Mouse (Mus musculus): ENCODE results near the gene Gm10197. TPM values are rescaled to one million over a fixed set of nuclear protein-coding genes. Genes with fewer than 3 reads are reported as not detected.

Gm10197 gene
- total RNA-seq, 2 experiments from 2014 or later: not detected

DNA sequence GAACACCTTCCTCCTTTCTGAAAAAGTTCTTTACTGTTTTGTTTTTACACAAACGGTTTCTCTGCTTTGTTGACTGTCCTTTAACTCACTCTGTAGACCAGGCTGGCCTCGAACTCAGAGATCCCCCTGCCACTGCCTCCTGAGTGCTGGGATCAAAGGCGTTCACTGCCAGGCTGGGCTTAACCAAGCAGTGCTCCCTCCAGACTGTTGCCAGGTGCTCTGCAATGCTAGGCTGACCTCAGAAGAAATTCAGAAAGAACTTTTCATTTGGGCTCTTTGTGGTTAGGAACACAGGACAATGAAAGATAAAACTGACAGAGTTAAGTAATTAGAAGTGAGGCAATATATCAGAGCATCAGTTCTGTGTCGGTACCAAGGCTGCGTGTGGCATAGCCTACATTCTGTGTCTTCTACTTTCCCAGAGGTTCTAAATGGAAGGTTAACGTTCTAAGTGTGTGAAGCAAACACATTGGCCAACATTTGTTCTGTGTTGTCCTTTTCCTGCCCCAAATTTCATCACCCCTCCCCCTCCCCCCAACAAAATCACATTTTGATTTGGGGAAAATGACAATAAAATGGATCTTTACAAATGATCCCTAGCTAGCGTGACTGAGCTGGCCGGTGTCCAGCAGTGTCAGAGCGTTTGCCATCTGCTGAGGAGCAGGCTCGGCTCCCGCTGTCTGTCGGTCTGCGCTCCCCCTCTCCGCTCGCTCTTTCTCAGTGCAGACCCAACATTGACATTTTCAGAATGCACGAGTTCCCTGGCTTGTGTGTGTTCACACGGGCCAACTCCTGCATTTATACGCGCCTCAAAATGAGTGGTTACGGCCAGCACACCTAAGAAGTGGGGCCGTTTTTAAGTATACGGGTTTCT, 12.2 kb downstream of the Gm10197 start:
- DNase-seq: peak; percentile 68

DNA sequence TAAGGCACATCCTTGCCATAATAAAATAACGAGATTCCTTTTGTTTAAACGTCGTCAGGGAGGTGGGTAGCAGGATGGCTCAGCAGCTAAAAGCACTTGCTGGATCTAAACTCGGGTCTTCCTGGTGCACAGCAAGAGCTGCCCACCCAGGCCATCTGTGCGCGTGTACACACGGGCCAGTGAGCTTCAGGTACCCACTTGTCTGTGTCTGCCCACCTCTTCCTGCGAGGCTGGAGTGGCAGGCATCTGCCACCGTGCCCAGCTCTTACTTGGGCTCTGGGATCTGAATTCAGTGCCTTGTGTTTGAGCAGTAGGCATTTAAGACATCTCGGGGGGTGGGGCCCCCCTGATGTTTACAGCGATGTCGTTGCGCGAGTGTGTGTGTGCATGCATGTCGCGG, 16.5 kb downstream of the Gm10197 start:
- DNase-seq: no peak

DNA sequence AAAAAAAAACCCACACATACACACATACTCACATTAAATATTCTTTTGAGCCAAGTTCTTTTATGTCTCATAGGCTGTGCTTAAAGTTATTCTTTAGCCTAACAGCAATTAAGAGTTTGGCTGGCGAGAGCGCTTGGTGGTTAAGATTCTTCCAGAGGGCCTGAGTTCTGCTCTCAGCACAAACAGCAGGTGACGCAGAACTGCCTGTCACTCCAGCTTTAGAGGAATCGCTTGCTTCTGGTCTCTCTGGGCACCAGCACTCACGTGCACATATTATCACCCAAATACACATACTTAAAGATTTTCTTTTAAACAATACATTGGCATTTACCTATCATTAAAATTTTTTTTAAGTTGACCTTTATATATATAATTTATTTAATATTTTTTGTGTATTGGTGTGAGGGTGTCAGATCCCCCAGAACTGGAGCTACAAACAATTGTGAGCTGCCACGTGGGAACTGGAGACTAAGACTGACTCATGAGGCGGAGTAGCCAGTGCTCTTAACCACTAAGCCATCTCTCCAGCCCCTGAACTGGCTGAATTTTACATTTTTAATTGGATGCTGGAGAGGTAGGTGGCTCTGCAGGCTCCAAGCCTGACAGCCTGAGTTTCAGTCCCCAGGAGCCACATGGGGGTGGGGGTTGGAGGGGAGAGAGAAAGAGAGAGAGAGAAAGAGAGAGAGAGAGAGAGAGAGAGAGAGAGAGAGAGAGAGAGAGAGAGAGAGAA, 17.1 kb downstream of the Gm10197 start:
- no peak for DNase-seq

DNA sequence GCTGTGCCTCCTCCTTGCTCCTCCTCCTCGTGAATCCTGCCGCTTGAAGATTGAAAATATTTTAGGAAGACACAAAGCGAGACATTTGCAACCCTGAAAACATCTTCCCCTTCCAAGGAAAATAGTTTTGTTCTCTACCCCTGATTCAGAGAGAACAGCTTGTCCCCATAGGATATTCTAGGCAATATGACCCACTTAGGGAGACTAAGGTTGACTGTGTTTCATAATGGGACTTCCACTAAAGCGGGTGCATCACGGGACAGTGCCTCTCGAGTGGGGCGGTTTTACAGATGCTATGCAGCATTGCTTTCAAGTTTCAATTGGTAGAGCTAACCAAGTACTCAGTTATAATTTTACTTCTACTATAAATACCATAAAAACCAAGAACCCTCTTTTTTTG, 17.7 kb downstream of the Gm10197 start:
- no peak for DNase-seq

DNA sequence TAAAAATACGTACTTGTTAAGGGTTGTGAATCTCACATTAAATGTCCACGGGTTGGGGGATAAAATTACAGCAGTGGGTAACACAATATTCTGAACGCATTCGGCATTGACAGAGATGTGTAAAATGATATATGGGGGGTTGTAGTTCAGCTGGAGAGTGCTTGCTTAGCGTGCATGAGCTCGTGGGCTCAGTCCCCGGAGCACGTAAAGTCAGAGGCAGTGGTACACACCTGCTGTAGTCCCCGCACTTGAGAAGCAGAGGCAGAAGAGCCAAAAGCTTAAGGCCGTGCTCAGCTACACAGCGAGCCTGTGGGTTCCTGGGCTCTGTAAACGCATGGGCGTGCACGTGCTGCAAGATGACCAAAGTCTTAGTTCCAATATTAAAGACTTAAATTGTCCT, 25.8 kb downstream of the Gm10197 start:
- DNase-seq: no peak

GRCm38 (mm10) chr19:53344062-53344461, 27.5 kb downstream of the Gm10197 start:
- DNase-seq: no peak

- DNase-seq: no peak
These were observed 28.2 kb downstream of the Gm10197 start for GRCm38 (mm10) chr19:53343174-53343881.

DNA sequence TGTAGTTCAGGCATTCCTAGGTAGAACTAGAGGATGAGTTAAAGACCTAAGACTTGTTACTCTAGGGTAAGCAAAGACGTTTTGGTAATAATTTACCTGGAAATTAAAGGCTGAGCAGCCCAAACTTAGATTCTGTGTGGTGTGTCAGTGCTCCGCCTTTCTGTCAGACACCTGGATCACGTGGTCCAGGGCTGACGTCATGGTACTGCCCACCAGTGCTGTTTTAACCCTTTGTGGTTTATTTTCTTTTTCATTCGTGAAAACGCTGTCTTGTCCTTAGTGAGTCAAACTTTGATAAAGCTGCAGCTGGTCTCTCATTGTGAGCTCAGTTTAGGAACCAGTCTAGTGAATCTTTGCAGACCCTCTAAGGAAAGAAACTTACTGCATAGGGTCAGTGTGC, 31.1 kb downstream of the Gm10197 start:
- DNase-seq: no peak

DNA sequence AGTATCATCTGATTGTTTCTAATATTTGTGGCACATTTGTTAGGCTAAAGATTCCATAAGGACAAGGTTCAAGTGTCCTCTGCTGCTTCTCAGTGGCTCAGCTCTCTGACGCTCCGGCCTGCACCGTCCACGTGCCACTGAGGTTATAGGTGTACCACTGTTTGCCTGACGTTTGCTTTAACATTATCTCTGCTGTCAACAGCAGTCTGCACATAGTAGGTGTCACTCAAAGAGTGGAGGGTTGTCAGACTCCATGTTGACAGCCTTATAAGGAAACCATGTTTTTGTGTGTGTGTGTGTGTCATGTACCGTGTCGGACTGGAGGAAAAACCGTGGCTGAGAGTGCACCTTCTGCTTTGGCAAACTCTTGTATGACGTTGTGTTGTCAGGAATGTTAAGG, 36.3 kb downstream of the Gm10197 start:
- no peak for DNase-seq

DNA sequence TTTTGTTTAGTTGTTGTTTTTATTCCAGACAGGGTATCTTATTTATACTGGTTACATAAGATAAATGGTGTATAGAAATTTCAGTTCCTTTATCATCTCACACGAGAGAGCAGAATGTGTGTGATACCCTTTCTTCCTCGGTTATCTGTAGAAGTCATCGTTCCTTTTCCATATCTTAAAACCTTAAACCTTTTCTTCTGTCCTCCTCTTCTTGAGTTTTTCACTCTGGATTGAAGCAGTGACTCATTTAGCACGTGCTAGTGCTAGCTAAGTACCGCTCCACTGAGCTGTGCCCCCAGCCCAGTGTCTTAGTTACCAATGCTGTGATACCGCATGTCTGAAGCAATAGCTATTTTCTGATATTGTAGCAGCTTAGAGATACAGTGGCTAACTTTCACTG, 37.8 kb downstream of the Gm10197 start:
- no peak for DNase-seq

DNA sequence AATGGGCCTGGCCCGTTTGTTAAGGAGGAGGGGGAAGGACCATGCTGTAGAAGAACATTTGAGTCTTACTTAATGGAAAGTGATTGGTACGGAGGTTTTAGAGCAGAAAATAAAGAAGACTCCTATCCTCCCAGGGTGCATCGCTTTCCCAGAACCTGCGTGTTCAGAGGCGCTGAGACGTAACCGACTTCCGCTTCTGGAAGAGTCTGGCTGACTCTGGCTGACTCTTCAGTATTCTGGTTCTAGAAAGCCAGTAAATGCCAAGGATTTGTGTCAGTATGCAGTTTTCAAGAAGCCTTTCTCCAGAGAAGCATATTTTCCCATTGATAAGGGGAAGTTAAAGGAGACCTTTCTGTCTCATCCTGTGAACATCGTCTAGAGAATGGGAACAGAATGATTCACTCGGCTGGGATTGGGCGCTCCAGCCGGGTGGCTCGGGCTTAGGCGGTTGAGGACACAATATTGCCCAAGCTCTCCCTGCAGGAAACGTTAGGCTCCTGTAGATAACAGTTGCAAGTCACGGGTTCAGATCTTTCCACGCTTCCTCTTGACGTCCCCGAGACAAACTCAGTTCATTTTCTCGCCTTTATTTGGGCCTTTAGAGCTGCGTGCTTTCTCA, 39.6 kb downstream of the Gm10197 start:
- no peak for DNase-seq

DNA sequence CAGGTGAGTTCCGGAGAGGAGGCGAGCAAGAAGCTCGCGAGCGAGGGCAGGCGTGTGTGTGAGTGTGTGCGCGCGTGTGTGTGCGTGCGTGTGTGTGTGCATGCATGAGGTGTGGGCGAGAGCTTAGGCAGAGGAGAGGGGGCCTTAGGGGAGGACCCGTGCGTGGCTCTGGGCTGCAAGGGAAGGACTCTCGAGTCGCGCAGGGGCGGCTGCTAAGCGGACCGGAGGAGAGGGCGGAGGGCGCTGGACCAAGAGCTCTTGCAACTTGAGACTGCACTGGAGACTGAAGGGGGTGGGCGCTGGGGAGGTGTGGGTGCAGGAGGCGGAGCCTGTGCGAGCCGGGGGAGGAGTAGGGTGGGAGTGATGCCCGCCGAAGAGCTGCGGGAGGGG, 41.6 kb downstream of the Gm10197 start:
- DNase-seq: peak; percentile 72

DNA sequence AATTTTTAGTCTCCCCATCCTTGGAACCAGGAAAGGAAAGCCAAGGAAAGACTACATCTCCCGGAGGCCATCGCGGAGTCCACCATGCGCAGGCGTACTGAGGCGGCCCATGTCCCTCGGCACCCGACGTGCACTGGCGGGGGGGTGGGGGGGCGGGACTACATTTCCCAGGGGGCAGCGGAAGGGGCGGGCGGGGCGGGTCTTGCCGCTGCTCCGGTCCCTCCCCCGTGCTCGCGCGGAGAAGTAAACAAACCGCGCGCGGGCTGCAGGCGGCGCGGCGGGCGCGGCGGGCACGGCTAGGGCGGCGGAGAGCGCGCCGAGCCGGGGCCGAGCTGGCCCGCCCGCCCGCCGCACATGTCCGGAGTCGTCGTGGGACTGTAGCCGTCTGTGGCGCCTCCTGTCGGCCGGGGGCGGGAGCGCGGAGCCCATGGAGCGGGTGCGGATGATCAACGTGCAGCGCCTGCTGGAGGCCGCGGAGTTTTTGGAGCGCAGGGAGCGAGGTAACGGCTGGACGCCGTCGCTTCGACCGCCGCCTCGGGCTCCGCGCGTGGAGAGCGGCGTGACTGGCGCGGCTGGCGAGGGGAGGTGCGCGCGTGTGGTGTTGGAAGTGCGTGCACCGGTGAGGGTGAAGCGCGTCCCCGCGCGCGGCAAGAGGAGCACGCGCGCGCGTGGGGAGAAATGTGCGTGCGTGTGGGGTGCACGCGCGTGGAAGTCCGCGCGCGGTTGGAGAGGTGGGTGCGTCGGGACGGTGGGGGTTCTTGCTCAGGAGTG, 42.2 kb downstream of the Gm10197 start:
- peak; percentile 93 for DNase-seq

DNA sequence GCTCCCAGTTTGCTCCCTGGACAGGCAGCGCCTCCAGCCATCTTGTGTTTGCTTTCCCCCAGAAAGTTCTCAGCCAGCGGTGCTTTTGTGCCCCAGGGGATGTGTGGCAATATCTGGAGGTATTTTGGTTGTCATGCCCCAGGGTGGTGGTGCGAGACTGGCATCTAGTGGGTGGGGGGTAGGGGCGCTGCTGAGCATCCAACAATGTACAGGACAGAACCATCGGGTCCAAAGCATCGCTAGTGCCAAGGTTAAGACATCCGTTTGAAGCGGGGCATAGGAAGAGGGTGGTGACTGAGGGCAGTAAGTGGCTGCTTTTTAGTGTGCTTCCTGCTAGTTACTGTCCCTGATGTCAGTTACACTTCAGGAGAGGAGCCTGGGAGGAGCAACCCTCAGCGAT, 43.5 kb downstream of the Gm10197 start:
- no peak for DNase-seq

DNA sequence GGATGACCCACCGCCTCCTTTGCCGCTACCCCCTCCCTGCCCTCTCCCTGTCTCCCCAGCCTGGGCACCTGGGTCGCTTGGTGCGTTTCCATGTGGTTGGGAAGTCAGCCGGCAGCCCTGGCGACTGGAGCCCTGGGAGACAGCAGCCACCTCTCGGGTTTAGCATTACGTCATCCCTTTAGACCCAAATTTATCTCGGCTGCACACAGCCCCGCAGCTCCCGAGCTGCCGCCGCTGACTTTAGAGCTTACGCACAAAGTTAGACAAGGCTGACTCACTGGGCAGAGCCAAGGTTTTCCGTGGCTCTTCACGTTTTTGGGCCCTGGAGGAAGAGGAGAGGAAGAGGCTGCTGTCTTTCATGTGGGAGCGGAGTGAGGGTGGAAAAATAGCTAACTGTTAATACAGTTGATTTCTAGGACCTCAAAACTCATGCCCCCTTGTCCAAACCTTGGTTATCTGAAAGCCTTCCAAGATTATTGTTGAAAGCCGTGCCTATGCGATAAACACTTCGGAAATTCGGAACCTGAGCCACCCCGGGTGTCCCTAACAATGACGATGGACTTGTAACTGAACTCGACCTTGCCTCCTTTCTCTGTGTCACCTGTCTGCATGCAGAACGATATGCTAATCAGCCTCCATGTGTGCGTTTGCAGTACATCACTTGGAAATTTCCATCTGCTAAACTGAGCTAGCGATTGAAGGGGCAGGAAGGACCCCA, 45.8 kb downstream of the Gm10197 start:
- peak; percentile 49 for DNase-seq

DNA sequence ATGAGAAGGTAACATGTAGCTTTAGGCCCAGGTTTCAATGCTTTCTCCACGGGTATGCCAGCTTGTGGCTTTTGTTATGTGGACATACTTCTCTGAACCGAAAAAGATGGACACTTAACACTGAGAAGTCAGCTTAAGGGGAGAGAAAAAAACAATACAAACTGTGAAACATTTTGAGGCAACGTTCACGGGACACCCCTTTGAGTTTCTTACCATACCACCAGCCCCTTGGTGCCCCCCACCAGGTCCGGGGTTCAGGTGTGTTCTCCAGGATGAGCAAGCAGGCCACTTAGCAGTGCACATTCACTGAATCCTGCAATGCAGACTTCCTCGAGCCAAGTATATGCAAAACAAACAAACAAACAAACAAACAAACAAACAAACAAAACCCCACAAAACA, 46.7 kb downstream of the Gm10197 start:
- DNase-seq: no peak

DNA sequence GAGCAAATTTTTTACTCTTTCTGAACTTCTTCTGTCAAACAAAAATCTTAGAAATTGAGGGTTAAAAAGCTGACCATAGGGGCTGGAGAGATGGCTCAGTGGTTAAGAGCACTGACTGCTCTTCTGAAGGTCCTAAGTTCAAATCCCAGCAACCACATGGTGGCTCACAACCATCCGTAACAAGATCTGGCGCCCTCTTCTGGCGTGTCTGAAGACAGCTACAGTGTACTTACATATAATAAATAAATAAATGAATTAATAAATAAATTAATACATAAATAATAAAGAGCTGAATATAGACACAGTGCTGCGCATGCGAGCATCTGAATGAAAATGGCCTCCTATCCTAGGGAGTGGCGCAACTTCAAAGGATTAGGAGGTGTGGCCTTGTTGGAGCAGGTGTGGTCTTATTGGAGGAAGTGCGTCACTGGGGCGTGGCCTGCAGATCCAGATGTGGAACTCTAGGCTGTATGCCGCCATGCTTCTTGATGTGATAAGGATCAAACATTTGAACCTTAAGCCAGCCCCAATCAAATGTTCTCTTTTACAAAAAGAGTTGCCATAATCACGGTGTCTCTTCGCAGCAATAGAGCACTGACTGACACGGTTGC, 49.0 kb downstream of the Gm10197 start:
- DNase-seq: no peak

Data from gastrocnemius, postnatal 10 days (tissue).